Mouse (Mus musculus): Measurements from ENCODE around the gene Actn3.

Actn3 gene

GRCm38 (mm10) chr19:4811909-4812242 lies 65.8 kb downstream of the Actn3 start:
- no peak for DNase-seq (ENCODE audit: low read depth, low spot score)

Data from telencephalon, adult 2 months (tissue).